Mouse (Mus musculus) urinary bladder, adult 18-20 months (tissue): ENCODE data around the gene Kcnmb4.

Experiments
- DNase-seq, 2 experiments: peaks; one replicate each; pipeline ENCODE4 v3.0.0; 2022; ENCODE audit warnings: low spot score in 2 of 2, mixed read lengths in 2 of 2

Gene Kcnmb4

GRCm38 (mm10) chr10:116473759-116474549 lies at the start of gene Kcnmb4:
Kcnmb4 (minus strand) TSS chr10:116473878.
- peak; percentile 20 to 23 for DNase-seq

GRCm38 (mm10) chr10:116519588-116519987 lies 45.9 kb upstream of the Kcnmb4 start:
- no peak for DNase-seq

- no peak for DNase-seq
Measured at GRCm38 (mm10) chr10:116515590-116515989, 41.9 kb upstream of the Kcnmb4 start.

- DNase-seq, result no peak
Measured at GRCm38 (mm10) chr10:116515158-116515557, 41.5 kb upstream of the Kcnmb4 start.

- DNase-seq, result no peak
Measured at GRCm38 (mm10) chr10:116513254-116513635, 39.6 kb upstream of the Kcnmb4 start.

GRCm38 (mm10) chr10:116512521-116513253 lies 39.0 kb upstream of the Kcnmb4 start:
- no peak for DNase-seq

GRCm38 (mm10) chr10:116505303-116506014 lies 31.8 kb upstream of the Kcnmb4 start:
- no peak for DNase-seq

GRCm38 (mm10) chr10:116492768-116493167 lies 19.1 kb upstream of the Kcnmb4 start:
- DNase-seq, result no peak

- DNase-seq, result no peak
Measured at GRCm38 (mm10) chr10:116486895-116487747, 13.4 kb upstream of the Kcnmb4 start.

GRCm38 (mm10) chr10:116481917-116482316 lies 8.2 kb upstream of the Kcnmb4 start:
- no peak for DNase-seq

GRCm38 (mm10) chr10:116480988-116481387 lies 7.3 kb upstream of the Kcnmb4 start:
- no peak for DNase-seq

GRCm38 (mm10) chr10:116476559-116476958 lies 2.9 kb upstream of the Kcnmb4 start:
- DNase-seq, result no peak

- no peak for DNase-seq
Measured at GRCm38 (mm10) chr10:116475725-116476124, 2.0 kb upstream of the Kcnmb4 start.

- peak in 1 of 2 experiments; percentile 34 for DNase-seq
Measured at GRCm38 (mm10) chr10:116473071-116473758, 463 bp downstream of the Kcnmb4 start.

GRCm38 (mm10) chr10:116472579-116472978 lies 1.1 kb downstream of the Kcnmb4 start:
- DNase-seq, result no peak

GRCm38 (mm10) chr10:116470306-116470925 lies 3.3 kb downstream of the Kcnmb4 start:
- no peak for DNase-seq

- no peak for DNase-seq
Measured at GRCm38 (mm10) chr10:116468094-116468493, 5.6 kb downstream of the Kcnmb4 start.

GRCm38 (mm10) chr10:116463753-116464345 lies 9.8 kb downstream of the Kcnmb4 start:
- DNase-seq, result no peak

- no peak for DNase-seq
Measured at GRCm38 (mm10) chr10:116461443-116461842, 12.2 kb downstream of the Kcnmb4 start.

- DNase-seq, result no peak
Measured at GRCm38 (mm10) chr10:116458786-116459185, 14.9 kb downstream of the Kcnmb4 start.
